In genomic region chrX:142314307-142315024, GRCm38 (mm10) we compare ENCODE assay signal across 7 mouse cellular contexts. TPM values are rescaled to one million over a fixed set of nuclear protein-coding genes. Genes with fewer than 3 reads are reported as not detected.
DNase-seq lines count a peak whose midpoint lies in the region; ATAC-seq lines count a peak whose summit lies in the region.

No protein-coding gene starts in this region.

- peak overlapping the region; percentile 20 for H3K4me2 ChIP-seq in forebrain, embryonic 15.5 days (replicated peaks)
- H3K4me2 ChIP-seq in hindbrain, embryonic 13.5 days: peak overlapping the region; percentile 33

- ATAC-seq in forebrain, embryonic 15.5 days (replicated peaks): peak; percentile 83
- peak; percentile 69 for ATAC-seq in hindbrain, embryonic 13.5 days (ENCODE audit: low FRiP score)

- WGBS in forebrain, embryonic 15.5 days: 53% methylated on average over 11 of the region's 11 CpGs
- WGBS in hindbrain, embryonic 13.5 days: 52% methylated on average over 11 of the region's 11 CpGs
- WGBS in midbrain, embryonic 10.5 days: 54% methylated on average over 11 of the region's 11 CpGs

- no peak overlapping the region; the same call in 1 of the 2 replicates for H3K9ac ChIP-seq in forebrain, embryonic 15.5 days (replicated peaks)
- no peak overlapping the region for H3K9ac ChIP-seq in hindbrain, embryonic 13.5 days

- peak; percentile 56 for DNase-seq in R1 (ENCODE audit: low read depth, low spot score)
- DNase-seq in c-Kit-positive CD71-positive TER-119-positive erythroid progenitor cells, embryonic 14.5 days (ENCODE audit: low spot score): peak; percentile 48
- peak; percentile 73 to 80 for DNase-seq in left cerebral cortex, adult 18-20 months (ENCODE audit: low spot score in 2 of 2)
- peak; percentile 60 for DNase-seq in midbrain, embryonic 10.5 days (ENCODE audit: low spot score)
- DNase-seq in skeletal muscle tissue, adult 2 months (ENCODE audit: low read depth, low spot score): peak; percentile 50

- H3K9me3 ChIP-seq in forebrain, embryonic 15.5 days: no peaks in the 10 kb centered on the region
- H3K9me3 ChIP-seq in hindbrain, embryonic 13.5 days: no peaks in the 10 kb centered on the region
- no peaks in the 10 kb centered on the region for H3K9me3 ChIP-seq in midbrain, embryonic 10.5 days (replicated peaks)

- H3K27ac ChIP-seq in forebrain, embryonic 15.5 days (replicated peaks): no peak overlapping the region
- H3K27ac ChIP-seq in hindbrain, embryonic 13.5 days: no peak overlapping the region
- no peak overlapping the region for H3K27ac ChIP-seq in midbrain, embryonic 10.5 days (replicated peaks)

- no peak overlapping the region for H3K4me3 ChIP-seq in forebrain, embryonic 15.5 days
- H3K4me3 ChIP-seq in hindbrain, embryonic 13.5 days: no peak overlapping the region
- H3K4me3 ChIP-seq in midbrain, embryonic 10.5 days: no peak overlapping the region

- no peaks in the 10 kb centered on the region for H3K27me3 ChIP-seq in forebrain, embryonic 15.5 days
- H3K27me3 ChIP-seq in hindbrain, embryonic 13.5 days: peaks cover 6% of the 10 kb centered on the region; the same call in 1 of the 2 replicates
- H3K27me3 ChIP-seq in midbrain, embryonic 10.5 days (ENCODE audit: low read depth, poor library complexity, severe bottlenecking): peaks cover 72% of the 10 kb centered on the region

- 0 out of 2 replicates have a peak, but pooled peaks cover 4% of the 10 kb centered on the region for H3K4me1 ChIP-seq in forebrain, embryonic 15.5 days
- no peaks in the 10 kb centered on the region for H3K4me1 ChIP-seq in hindbrain, embryonic 13.5 days (replicated peaks)
- no peaks in the 10 kb centered on the region for H3K4me1 ChIP-seq in midbrain, embryonic 10.5 days

- H3K36me3 ChIP-seq in forebrain, embryonic 15.5 days: no peaks in the 10 kb centered on the region
- H3K36me3 ChIP-seq in hindbrain, embryonic 13.5 days: no peaks in the 10 kb centered on the region
- no peaks in the 10 kb centered on the region for H3K36me3 ChIP-seq in midbrain, embryonic 10.5 days

RNA-seq across cellular contexts. Expression of gene Kcne1l, which starts 8.4 kb away (rescaled TPM):
- polyA plus RNA-seq in forebrain, embryonic 15.5 days (2015; fragmentation: Nextera tagmentation; extraction: Ambion mirVana): 26.8 and 29.5 TPM in 2 replicates
- 30.5 and 33.9 TPM in 2 replicates for polyA plus RNA-seq in hindbrain, embryonic 13.5 days (2015; fragmentation: Nextera tagmentation; extraction: Ambion mirVana)
- total RNA-seq in left cerebral cortex, adult 18-20 months (2021): 1 to 10 TPM; 2.6 to 2.9 TPM
- polyA plus RNA-seq in midbrain, embryonic 10.5 days (2016; fragmentation: Nextera tagmentation; extraction: Ambion mirVana): 11.4 and 13.5 TPM in 2 replicates
